Mouse (Mus musculus) liver, embryonic 14.5 days (tissue): ENCODE data around the gene Ms4a6b.
"Not testable (repeated sequence)": the region's sequence is repeated elsewhere in the genome, so short reads cannot be mapped to it uniquely, and the experiment has no call there.

Experiments used
- CTCF ChIP-seq: IDR thresholded peaks from 2 replicates; pipeline ENCODE4 v1.5.1; 2016; ENCODE audit warnings: antibody characterized with exemption, low read depth, control low read depth
- EP300 ChIP-seq: IDR thresholded peaks from 2 replicates; pipeline ENCODE4 v1.6.1; 2016; ENCODE audit warnings: antibody characterized with exemption, low read depth

GRCm38 (mm10) chr19:11518356-11518755 lies 2.0 kb downstream of the Ms4a6b start:
- TF ChIP-seq CTCF, EP300: not testable (repeated sequence)
